Mouse (Mus musculus) testis, adult 2 months (tissue): ENCODE measurements at regions not wholly inside any gene's neighbourhood (a gene's known extent, or its start where the extent isn't known, plus 50 kb on each side); places are given as distances from the start of the nearest gene placed in this dataset.

ENCODE experiments used
- H3K27ac ChIP-seq: fragments of 200-500 bp; 2 replicates; pipeline ENCODE4 v1.5.1; 2012; ENCODE audit warnings: low read depth, low read length; ENCODE audit not compliant: control insufficient read depth, insufficient read depth
- H3K27me3 ChIP-seq: fragments of 200-500 bp; 2 replicates; pipeline ENCODE4 v1.6.1; 2012; ENCODE audit warnings: mild to moderate bottlenecking, low read length, moderate library complexity; ENCODE audit not compliant: control insufficient read depth, insufficient read depth
- H3K36me3 ChIP-seq: fragments of 200-500 bp; 2 replicates; pipeline ENCODE4 v1.6.1; 2012; ENCODE audit warnings: mild to moderate bottlenecking, low read length; ENCODE audit not compliant: control insufficient read depth, insufficient read depth
- H3K4me1 ChIP-seq: fragments of 200-500 bp; 2 replicates; pipeline ENCODE4 v1.6.1; 2012; ENCODE audit warnings: low read length; ENCODE audit not compliant: control insufficient read depth, insufficient read depth
- H3K4me3 ChIP-seq: fragments of 200-500 bp; 2 replicates; pipeline ENCODE4 v1.5.1; 2012; ENCODE audit warnings: low read depth, mild to moderate bottlenecking, low read length, moderate library complexity, mixed read lengths; ENCODE audit not compliant: control insufficient read depth
- CTCF ChIP-seq: fragments of 200-500 bp; IDR thresholded peaks from 2 replicates; pipeline ENCODE4 v1.5.1; 2012; ENCODE audit warnings: low read depth, mild to moderate bottlenecking, inconsistent platforms, low read length, moderate library complexity; ENCODE audit not compliant: control insufficient read depth, insufficient read depth, insufficient replicate concordance
- POLR2A ChIP-seq: fragments of 200-500 bp; IDR thresholded peaks from 2 replicates; pipeline ENCODE4 v1.6.1; 2012; ENCODE audit warnings: low read depth, mild to moderate bottlenecking, inconsistent platforms, low read length, moderate library complexity; ENCODE audit not compliant: control insufficient read depth

- peaks cover 1% of the 10 kb centered on the region; the same call in 1 of the 2 replicates for H3K4me1 ChIP-seq
- H3K27ac ChIP-seq, result no peak overlapping the region
- H3K36me3 ChIP-seq, result no peaks in the 10 kb centered on the region
- no peak overlapping the region for H3K4me3 ChIP-seq
- H3K27me3 ChIP-seq, result no peaks in the 10 kb centered on the region
- TF ChIP-seq CTCF (no peak), POLR2A (no peak)
These were observed 266.8 kb downstream of the Tns1 start for GRCm38 (mm10) chr1:73857497-73857896.

- no peak overlapping the region for H3K27ac ChIP-seq
- no peak for TF ChIP-seq CTCF
- TF ChIP-seq POLR2A, result no peak
- H3K4me1 ChIP-seq, result no peaks in the 10 kb centered on the region
- H3K4me3 ChIP-seq, result no peak overlapping the region
- no peaks in the 10 kb centered on the region for H3K36me3 ChIP-seq
- H3K27me3 ChIP-seq, result no peaks in the 10 kb centered on the region
These were observed 267.4 kb downstream of the Tns1 start for GRCm38 (mm10) chr1:73856811-73857210.

- H3K4me3 ChIP-seq, result no peak overlapping the region
- no peaks in the 10 kb centered on the region for H3K36me3 ChIP-seq
- no peaks in the 10 kb centered on the region for H3K4me1 ChIP-seq
- no peak overlapping the region for H3K27ac ChIP-seq
- TF ChIP-seq POLR2A (no peak), CTCF (no peak)
- no peaks in the 10 kb centered on the region for H3K27me3 ChIP-seq
These were observed 268.9 kb downstream of the Tns1 start for GRCm38 (mm10) chr1:73855306-73855705.

DNA sequence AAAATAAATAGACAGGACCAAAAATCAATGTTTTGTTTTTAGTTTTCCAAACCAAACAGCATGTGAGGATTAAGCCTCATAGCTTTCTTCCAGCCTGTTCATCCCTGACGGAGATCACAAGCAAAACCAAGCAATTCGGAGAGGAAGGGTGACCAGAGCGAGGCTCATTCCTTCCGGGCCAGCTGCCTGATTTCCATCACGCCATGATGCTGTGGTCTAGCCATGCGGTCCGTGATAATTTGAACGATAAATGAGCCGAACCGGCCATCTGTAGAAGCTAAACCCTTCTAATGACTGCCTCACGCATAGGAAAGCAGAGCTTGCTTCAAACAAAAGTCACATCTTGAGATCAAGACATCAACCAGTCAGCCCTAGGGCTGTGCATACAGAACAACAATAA is 270.4 kb downstream of the Tns1 start:
- TF ChIP-seq POLR2A, result no peak
- TF ChIP-seq CTCF, result no peak
- Histone ChIP-seq H3K4me3 (no peak overlapping the region), H3K36me3 (no peaks in the 10 kb centered on the region), H3K27me3 (no peaks in the 10 kb centered on the region), H3K27ac (no peak overlapping the region), H3K4me1 (no peaks in the 10 kb centered on the region)

DNA sequence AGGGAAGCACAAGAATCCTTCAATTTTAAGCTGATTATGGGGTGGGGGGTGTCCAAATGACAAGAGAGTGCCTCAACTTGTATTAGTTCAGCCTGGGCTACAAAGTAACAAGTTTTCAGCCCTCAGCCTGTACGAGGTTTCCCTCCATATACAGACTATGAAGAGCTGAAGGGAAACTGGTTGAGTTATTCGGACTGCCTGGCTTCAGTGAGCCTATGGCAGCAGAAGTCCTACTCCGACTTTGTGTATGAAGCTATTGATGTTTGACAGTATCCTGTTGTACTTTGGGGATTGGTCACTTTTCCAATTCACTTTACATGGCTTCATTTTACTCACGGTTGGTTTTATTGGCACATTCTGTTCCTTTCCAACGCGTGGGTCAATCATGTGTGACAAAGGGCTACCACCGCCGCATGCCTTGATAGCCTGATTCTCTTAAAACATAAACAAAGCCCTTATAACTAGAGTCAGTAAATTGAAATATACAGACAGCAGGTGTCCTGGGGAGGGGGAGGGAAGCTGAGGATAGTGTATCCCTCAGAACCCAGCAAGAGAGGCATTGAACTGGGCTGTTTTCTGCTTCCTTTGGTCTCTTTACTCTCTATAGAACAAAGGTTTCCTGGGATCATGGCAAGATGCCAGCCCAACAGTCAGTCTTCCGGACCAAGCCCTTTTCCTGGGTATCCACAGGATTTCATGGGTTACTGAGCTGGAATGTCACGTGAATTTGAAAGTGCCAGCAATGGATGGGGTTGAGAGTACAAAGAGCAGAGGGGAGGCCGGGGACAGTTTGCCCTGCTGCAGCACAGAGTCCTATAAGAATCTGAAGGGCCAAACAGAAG is 273.9 kb downstream of the Tns1 start:
- Histone ChIP-seq H3K4me3 (no peak overlapping the region), H3K36me3 (no peaks in the 10 kb centered on the region), H3K4me1 (no peaks in the 10 kb centered on the region), H3K27ac (no peak overlapping the region), H3K27me3 (no peaks in the 10 kb centered on the region)
- TF ChIP-seq POLR2A (no peak), CTCF (no peak)

DNA sequence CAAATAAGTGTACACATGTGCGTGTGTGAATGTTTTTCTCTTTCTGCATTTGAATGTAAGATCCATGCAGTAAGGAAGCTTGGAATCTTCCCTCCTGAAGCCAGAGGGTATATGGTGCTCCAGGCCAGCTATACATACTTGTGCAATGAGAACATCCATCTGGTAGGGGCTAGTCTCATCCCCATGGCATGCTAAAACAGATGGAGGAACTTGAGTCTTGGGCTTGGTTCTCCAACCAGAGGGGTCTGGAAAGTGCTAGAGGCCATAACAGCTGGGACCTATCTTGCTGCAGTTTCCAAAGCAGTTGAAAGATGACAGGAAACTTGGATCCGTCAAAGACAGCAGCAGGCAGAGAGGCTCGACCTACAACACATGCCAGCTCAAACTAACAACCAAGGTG is 275.9 kb downstream of the Tns1 start:
- Histone ChIP-seq H3K36me3 (no peaks in the 10 kb centered on the region), H3K4me3 (no peak overlapping the region), H3K27ac (no peak overlapping the region), H3K4me1 (no peaks in the 10 kb centered on the region), H3K27me3 (no peaks in the 10 kb centered on the region)
- no peak for TF ChIP-seq POLR2A
- TF ChIP-seq CTCF, result no peak

- no peaks in the 10 kb centered on the region for H3K27me3 ChIP-seq
- no peak overlapping the region for H3K4me3 ChIP-seq
- H3K4me1 ChIP-seq, result no peaks in the 10 kb centered on the region
- H3K27ac ChIP-seq, result no peak overlapping the region
- H3K36me3 ChIP-seq, result no peaks in the 10 kb centered on the region
- TF ChIP-seq POLR2A (no peak), CTCF (no peak)
These were observed 277.1 kb downstream of the Tns1 start for GRCm38 (mm10) chr1:73847126-73847525.
